Mouse (Mus musculus) kidney, adult 9 months (tissue): ENCODE results near the gene Cep83.

Source experiments
- DNase-seq: peaks from one replicate; pipeline ENCODE4 v3.0.0; 2022

Gene Cep83

DNA sequence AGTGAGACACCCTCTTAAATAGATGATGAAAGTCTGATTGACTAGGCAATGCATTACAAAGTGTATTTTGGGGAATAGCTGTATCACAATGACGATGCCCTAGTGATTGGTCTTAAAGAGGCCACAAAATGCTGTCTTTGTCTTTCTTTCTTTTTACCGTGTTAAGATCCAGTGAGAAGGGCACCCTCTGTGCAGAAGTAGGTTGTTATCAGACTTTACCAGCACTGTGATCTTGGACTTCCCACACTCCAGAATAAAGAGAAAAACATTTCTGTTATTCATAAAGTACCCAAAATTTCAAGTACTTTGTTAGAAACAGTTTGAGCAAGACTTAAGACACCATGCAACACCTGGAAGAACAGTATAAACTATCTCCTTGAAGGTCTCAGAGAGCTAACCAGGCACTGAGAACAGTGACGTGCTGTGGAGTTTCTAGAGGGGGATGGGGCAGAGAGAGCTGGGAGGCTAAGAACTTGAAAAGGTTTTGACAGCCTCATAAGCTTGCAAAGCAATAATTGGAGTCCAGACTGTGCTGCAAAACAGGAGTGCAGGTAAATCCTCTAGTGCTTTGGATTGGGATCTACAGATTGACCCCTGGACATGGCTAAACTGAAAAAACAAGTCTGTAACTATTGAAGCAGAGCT lies 92.3 kb downstream of the Cep83 start:
- DNase-seq: no peak

DNA sequence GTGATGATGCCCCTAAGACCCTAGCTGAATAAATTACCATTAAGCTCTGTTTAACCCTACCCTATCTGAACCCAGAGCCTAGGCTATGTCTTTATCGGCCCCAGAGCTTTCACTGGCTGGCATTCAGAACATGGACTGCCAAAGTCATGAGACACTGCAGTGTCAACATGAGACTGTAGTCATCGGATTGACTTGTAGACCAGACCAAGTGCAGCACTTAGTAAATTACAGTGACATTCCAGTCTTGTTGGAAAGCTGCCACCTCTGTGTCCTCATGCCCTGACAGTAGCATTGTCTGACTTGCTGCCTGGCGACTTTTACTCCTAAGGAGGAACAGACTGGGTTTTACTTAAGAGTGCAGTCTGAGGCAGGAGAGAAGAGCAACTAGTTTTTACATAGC lies 100.8 kb downstream of the Cep83 start:
- DNase-seq: peak; percentile 30

DNA sequence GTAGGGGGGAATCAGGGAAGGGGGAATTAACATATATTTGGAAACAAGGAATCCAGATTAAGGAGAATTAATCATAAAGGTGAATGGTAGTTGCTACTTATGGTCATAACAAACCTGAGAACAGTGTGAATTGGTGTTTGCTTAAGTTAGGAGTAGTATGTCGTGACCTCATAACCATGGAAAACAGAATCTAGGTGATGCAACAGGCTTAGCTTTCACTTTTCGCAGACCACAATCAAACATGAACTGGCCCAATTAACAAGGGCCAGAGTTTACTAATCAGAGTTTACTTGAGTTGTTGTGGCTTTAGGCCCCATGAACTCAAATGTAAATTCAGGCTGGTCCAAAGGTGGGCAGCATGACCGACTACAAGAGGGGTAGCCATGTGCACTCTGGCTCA lies 105.5 kb downstream of the Cep83 start:
- no peak for DNase-seq

DNA sequence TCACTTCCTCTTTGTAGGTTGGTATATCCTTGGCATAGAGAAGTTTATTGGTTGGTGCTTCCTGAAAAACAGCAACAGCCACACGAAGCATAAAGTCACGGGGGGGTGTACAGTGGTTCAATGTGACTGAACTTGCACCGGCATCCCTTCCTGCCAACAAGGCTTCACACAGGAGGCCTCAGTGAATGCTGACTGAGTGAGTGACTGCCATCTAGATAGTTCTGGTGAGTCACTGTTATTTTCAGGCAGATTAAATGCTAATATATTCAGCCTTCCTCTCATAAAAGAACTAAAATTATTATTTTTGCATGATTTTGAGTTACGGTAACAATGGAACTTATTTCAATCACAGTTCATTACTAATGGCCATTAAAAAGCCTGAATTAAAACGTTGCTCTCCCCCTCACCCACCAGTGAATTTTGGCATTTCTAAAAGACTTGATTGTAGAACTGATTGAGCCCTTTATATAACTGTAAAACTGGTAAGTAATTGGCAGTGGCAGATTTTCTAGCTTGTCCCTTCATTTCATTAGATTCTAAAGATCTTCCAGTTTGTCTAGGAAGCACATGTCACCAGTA lies 106.3 kb downstream of the Cep83 start:
- no peak for DNase-seq

DNA sequence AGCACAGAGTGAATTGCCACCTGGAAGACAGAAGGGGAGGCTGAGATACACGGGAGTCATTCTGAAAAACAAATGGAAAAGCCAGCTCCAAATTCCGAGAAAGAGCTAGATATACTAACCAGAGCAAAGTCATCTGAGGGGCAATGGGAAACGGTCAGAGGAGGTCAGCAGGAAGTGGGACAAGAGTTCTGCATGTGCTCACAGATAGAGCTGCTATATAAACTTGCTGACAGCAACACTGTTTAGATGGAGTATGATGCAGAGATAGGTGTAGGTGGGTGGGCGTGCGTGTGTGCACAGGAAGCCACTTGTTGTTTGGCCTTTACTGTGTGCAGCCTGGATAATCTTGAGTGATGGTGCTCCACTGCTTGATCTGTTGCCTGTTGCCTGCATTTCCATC lies 109.7 kb downstream of the Cep83 start:
- DNase-seq: no peak

DNA sequence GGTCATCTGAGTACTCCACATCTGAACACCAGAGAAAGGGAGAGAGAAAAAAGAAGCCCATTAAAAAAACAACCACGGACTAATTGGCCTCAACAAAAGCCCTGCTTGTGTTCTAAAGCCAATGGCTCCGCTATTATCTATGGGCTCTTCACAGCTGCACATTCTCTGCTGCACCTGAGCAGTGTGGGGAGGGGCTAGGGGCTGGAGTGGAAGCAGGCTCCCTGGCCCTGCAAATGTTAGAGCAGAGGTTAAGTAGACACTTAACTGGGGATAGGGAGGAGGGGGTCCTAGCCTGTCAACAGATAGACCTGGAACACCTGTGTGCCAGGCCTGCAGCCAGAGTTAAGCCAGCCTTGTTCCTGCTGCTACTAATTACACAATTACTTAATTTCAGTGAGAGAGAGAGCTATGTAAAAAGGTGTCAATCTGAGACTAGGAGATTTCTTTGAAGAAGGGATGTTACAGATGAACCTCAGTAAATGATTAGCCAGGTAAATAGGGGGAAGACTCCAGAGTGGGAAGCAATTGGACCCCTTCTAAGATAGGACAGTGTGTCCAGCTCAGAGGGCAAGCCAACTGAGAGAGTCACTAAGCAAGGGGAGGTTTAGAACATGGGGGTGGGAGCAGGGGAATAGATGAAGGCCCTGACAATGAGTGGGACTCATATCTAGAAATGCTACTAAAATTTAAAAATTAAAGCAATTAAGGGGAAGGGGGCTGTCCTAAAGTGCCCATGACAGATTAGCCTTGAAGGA lies 111.2 kb downstream of the Cep83 start:
- no peak for DNase-seq

DNA sequence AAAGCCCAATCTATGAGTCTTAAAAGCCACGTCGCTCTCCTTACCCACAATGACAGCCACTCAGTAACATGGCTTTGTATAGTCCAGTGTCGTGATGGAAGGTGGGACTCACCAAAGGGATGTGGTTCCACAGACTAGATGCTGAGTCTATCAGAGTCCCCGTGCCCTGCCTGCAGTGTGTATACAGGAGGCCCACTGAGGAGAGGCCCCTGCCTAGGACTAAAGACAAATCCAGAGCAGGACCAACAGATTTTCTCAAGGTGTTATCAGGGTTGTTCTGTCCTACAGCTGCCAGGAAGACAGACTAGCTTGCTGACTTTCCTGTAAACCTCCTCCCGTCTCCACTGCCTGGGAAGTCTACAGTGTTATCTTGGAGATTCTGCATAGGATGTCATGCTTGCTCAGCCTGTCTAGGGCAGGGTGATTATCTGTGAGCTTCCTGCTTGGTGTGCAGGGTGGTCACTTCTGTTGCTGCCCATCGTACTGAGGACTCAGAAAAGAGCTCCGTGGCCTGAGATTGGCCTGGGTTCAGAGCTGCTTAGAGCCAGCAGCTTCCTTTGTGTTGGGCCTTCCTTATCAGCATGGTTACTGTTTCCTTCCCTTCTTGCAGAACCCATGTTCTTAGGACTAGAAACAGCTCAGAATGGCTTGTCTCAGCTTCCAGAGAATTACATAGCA lies 112.4 kb downstream of the Cep83 start:
- no peak for DNase-seq

DNA sequence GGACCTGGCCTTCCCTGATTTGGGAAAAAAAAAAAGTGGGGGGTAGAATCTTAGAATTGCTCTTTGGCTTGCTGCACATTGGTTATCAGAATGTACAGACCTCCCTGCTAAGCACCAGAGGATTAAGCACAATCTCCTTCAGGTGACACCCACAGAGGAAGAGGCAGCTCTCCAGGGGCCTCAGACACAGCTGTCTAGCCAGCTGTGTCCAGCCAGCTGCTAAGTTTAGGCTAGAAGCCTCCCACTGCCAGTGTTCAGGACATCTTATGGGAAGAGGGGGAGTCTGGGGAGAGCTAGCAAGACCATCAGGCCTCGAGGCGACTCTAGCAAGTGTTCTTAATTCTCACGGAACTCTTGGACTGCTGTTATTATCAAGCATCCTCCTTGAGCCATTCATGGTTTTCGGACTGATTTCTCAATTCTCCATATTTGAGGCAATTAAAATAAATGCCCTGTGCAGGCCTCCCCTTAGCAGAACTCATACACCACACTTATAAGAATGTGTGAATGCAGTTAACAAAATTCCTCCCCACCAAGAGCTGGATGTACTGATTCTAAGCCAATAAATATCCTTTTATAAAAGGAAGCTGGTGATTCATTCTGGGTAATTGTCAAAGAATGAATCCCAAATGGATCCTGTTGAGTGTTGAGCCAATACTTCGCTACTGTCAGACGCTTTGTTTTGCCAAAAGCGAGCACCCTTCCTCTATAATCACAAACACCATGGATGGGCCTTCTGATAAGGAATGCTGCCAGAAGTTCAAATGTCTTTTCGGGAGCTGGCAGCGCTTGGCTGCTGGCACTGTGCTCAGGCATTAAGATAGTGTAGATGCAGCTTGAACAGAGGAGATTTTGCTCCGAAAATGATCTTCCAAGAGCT lies 115.8 kb downstream of the Cep83 start:
- DNase-seq: no peak

DNA sequence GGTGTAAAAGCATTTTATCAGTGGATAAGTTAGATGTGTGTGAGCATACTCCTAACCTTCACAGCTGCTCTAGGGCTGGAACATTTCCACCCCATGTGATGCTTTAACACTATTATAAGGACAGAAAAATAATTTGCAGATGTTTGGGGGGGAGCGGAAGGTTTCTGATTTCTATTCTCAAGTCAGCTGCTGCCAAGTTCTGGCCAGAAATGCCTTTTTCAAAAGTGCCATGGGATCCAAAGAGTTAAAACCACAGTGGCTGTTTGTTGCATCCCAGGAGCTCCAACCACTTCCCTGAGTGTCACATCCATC lies 116.4 kb downstream of the Cep83 start:
- no peak for DNase-seq

DNA sequence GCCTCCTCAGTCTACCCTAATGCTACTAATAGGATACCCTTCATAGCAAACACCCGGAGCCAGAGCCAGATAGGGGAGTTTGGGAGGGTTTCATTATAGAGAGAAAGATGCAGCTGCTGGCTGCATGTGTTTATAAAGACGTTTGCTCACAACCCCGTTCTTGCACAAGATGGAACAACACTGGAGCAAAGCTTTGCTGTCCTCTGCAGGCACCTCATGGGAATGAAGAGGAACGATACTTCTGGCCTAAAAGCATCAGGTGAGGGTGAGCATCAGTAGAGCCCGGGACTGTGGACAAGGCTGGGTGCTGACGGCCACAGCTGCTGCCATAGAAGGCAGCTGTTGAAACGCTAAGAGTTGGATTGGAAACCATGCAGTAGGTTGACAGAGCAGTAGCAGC lies 118.9 kb downstream of the Cep83 start:
- no peak for DNase-seq

DNA sequence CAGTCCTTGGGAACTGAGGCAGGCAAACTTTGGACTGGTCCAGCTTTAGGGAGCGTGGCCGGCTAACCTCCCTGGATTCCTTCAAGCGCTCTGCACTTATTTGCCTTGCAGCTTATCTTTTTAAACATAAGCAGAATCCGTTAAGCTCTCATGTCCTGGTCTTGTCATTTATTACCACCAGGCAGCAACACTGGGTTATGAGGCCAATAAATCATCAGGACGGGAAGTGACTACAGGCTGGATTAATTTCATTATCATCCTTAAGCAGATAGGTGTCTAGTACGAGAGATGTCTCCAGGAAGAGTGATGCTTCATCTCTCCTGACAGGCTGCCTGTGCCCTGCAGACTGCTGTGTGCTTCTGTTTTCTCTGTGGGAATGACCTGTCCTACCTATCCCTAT lies 119.8 kb downstream of the Cep83 start:
- DNase-seq: no peak

DNA sequence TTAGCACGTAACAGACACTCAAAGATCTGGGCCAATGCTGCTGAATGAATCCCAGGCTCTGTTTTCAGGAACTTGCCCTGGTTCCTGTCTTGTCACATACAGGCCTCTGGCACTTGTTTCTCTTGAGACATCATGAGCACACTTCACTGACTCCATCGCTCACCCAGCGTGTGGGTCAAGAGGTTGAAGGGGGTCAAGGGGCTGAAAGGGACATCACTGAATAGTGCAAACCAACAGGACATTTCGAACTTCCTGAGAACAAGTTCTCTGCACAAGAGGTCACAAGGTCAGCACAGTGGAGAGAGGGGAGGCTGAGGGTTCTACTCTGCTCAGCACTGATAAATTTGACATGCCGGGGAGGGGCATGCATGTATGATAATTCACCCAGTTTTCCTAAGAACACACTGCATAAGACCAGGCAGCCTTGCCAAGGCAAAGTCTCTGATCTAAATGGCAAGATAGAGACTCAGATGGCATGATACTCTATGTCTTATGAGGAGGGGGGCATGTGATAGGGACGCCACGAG lies 121.6 kb downstream of the Cep83 start:
- DNase-seq: no peak

DNA sequence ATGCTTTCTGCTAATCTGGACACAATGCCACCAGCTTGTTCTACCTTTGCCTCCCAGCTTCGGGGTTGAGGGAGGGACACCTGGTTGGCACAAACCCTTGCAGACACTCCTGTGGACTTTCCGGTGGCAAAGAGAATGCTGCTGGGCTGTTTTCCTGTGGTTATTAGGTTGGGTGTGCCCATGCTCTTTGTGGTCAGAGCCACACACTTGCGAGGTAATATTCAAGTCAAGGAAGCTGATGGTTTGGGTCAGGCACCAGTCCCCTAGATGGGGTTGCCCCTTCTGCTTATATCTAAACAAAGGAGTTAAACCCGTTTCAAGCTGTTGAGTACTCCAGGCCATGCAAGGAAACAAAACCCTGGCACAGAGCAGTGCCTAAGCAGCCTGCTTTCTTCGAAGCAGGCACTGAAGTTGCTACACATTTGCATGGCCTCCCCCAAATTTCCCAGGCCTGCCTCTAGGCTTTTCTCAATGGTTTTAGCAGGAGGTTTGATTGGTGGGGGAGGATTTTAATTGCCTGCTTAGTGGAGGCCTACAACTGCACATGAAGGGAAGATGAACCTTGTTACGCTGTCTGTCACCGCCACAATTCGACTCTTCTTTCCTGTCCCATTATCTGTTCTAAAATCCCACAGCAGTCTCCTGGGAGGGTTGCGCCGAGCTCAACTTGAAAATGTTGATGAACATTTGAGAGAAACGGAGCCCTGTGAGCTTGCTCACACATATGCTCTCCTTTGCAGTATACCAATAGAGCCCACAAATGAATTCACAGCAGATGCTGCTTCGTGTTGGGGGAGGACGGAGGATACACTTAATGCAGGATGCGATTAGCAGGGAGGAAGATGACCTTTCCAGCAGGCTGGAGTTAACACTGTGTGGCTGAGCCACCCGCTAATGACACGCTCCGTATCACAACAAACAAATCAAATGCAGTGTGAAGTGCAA lies 123.7 kb downstream of the Cep83 start:
- no peak for DNase-seq

DNA sequence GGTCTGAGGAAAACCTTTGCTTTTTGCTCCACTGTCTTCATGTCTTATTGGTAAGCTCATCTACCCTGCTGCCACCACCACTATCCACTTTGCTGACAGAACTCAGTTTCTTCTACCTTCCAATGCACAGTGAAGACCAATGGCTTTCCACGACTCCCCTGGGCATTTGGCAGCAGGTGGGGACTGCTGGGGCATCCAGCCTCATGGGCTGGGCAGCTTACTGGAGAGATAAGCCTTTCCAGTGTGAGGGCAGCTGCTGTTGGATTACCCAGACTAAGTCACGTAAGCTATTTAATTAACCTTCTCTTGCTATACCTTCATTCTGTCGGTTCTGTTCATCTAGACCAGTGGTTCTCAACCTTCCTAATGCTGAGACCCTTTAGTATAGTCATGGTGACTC lies 129.7 kb downstream of the Cep83 start:
- no peak for DNase-seq

DNA sequence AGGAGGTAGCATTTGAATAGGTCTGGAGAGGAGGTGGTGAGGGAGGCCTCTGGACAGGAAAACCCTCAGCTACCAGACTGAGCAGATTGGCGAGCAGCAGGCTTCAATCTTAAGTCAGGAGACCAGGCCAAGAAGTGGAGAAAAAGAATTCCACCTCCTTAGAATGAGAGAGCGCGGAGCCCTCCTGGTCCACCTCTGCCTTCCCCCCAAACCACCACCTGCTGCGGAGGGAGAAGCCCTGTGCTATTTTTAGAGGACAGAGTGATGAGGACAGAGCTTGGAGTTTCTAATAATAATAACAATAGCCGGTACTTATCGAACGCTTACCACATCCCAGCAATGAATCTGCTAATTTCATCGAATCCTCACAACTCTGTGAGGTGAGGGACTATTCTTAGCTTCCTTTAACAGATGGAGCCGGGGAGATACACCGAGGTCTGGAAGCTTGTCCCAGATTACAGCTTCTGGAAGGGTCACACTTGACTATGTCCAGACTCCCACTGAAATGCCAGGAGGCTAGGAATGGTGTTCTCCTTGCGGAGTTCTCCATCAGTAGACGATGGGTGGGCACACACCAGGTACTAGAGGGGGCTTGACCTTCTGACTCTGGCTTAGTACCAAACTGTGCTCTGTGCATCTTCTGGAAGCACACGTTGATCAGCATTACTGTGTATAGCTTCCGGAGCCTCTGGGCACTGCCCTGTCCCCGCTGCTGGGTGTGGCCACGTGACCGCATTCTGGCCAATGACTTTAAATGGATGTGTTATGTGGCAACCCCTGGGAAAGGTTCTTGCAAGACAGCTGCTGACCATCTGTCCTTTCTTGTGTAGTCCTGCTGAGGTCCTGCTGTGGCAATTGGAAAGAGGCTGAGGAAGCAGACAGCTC lies 130.6 kb downstream of the Cep83 start:
- DNase-seq: no peak

DNA sequence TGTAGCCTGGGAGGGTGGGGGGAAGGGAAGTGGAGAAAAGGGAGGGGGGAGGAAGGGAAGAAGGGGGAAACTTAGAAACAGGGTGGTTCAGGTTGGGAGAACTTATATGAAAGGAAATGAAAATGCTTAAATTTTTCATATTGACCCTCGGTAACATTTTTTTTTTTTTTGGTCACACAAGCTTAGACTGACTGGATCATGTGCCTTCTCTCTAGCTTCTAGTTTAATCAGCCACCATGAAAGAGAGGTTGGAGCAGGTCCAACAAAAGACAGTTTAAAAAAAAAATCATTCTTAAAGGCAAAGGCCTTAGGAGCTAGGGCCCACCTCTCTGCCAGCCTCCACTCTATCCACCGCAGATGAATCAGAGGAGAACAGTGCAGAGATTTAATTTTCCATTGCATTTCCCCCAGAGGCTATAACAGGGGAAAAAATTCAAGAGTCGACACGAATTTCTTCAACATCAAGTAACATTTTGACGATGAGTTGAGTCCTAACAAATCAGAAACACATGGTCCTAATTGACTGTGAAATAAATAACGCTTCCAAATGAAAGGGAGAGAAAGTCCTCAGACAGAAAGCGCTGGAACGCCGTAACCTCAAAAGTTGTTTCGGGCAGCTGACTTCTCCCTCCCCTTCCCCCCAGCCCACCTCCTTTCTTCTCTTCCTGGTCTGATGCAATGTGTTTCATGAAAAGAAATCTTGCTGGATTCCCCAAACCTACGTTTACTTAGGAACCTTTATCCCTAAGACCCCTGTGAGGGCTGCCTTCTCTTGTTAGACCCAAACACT lies 135.7 kb downstream of the Cep83 start:
- no peak for DNase-seq

DNA sequence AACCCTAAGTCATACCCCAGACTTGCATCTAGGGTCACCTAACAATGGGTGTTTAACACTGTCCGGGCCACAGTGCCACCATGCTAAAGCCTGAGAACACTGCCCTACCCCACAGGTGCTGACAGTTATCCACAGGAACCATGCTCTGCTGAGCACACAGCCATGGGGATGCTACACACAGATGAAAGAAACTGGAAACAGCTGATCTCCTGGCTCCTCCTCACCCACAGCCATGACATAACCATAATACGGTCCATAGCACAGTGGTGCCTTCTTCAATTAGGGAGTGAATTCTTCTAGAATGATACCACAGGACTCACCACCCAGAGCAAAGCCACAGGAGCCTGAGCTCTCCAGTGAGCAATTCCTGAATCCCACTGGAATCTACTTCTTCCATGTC lies 137.5 kb downstream of the Cep83 start:
- DNase-seq: no peak

DNA sequence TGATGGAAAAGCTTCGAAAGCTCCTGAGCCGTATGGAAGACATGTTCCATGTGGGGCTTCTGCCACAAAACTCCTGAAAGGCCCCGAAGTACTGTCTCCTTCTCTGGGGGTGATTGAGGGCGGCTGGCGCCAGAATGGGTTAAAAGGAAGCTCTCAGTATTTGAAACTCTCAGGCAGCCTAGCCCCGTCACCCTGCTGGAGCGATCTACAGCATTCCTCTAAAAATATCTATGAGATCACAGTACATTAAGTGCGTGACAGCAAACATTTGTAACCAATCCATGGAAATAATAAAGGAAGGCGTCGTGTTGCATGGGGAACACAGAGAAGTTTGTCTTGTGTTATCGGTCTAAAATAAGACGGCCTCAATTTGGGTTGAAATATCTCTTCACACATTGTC lies 138.0 kb downstream of the Cep83 start:
- no peak for DNase-seq

DNA sequence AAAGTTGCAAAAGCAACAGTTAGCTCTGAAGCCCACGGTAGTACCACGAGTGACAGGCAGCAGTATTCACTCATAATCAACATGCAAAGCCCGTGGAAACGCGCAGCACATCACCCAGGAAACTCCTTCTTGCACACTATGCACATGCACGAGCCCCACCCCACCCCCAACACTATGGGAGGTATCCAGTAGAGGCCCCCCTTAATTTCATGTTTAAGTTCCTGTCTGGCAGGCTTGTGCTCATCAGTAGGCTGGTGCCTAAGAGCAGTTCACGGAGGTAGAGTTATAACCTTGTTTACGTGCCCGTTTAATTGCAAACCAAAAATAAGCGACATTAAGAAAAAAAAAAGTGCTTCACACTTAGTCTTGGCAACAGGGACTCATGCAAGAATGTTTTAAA lies 138.9 kb downstream of the Cep83 start:
- no peak for DNase-seq
